Mouse (Mus musculus): ENCODE results near the gene Slc22a7.

DNA sequence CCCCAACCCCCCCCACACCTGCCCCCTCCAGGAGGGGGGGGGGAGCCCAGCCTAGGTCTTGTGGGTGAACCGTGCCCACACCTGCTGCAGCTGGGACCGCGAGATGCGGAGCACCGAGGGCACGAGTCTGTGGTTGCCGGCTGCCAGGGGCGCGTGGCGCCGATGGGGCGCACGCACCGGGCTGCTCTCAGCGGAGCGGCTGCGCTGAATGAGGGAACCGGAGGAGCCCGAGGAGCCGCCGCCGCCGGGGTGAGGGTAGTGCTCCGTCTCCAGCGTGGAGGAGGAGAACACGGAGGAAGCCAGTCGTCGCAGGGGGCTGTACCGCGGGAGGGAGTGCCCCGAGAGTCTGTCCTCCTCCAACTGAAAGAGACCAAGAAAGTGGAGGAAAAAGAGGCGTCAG lies 22.4 kb upstream of the Slc22a7 start:
- TF ChIP-seq CTCF (IDR thresholded peaks at IDR 0.05; ENCODE audit: insufficient read depth, low read depth, low read length) (no peak), POLR2A (IDR thresholded peaks at IDR 0.05; ENCODE audit: insufficient read depth, low read depth, low read length) (no peak)

Measured in olfactory bulb, adult 2 months (tissue).